Mouse (Mus musculus) neural tube, embryonic 10.5 days (tissue): ENCODE data around the gene Yy1.
A peak's percentile ranks its signal among the peaks of the same experiment; 100 is the strongest.
"Not testable (repeated sequence)": the region's sequence is repeated elsewhere in the genome, so short reads cannot be mapped to it uniquely, and the experiment has no call there.

Experiments used
- DNase-seq: peaks from one replicate; pipeline ENCODE4 v3.0.0-alpha.2; 2017; ENCODE audit warnings: low spot score; ENCODE audit errors: extremely low spot score

Yy1 gene

DNA sequence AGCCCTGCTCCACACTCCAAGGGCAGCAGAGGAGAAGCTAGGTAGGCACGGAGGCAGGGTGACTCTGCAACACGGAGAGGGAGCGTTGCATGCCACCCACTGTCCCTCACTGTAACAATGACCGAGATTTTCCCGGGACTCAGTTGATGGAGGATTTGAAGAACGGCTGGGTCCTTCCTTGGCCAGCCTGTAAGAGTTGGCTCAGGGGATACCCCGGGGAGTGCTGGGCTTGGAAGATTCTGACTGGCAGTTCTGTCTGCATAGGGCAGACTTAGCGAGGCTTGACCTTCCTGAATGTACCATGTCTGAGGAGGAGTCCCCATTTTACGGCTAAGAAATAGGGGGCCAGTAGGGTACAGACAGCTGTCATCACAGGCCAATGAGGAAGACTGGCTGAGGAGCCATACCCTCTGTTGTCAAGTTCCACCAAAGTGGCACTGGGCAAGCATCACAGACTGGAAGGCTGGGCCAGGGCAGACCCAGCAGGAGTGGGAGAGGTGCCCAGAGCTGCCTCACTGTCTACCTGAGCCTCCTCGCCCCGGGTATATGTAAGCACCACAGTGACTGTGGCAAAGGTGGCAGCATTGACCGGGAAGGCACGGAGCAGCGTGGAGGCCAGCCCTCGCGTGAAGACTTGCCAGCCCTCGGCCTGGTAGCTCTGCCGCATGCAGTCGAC lies 33.6 kb downstream of the Yy1 start:
- DNase-seq = no peak

DNA sequence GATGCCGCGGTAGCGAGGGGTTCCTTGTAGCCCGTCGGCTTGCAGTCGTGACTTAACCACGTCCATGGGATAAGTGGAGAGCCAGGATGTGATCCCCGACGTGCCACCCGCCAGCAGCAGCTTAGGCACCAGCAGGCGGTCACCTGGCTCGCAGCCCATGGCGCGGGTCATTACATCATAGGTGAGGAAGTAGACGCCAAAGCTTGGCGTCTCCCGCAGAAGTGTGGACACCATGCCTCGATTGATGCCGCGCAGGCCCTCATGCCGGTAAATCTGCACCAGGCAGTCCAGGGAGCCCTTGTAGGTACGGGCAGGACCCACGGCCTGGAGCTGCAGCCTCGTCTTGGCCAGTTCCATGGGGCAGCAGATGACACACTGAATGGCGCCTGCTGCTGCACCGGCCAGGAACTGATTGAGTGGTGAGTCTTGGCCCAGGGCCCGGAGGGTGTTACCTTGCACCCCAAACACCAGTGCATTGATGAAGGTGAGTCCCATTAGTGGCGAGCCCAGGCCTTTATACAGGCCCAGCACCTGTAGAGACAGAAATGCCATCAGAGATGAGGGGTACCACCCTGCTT lies 34.3 kb downstream of the Yy1 start:
- DNase-seq = no peak

- DNase-seq = no peak
These were observed 34.9 kb downstream of the Yy1 start for GRCm38 (mm10) chr12:108827641-108828040.

DNA sequence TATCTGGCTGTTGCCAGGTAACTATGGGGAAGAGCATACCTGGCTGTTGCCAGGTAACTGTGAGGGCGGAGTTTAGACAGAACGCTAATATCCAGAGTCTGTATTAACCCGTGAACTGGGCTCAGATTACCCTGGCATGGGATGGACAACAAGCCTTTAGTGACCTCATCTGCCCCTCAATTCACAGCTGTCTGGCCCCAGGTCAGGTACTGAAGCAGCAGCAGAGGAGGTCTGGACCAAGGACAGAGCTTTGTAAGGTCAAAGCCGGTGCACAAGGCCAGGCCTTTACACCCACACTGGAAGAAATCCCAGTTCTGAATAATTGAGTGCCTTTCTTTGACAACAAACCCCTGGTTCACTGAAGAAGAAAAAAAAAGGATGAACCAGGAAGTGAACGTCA lies 36.9 kb downstream of the Yy1 start:
- DNase-seq = no peak

GRCm38 (mm10) chr12:108830358-108830757 lies 37.6 kb downstream of the Yy1 start:
- no peak for DNase-seq

DNA sequence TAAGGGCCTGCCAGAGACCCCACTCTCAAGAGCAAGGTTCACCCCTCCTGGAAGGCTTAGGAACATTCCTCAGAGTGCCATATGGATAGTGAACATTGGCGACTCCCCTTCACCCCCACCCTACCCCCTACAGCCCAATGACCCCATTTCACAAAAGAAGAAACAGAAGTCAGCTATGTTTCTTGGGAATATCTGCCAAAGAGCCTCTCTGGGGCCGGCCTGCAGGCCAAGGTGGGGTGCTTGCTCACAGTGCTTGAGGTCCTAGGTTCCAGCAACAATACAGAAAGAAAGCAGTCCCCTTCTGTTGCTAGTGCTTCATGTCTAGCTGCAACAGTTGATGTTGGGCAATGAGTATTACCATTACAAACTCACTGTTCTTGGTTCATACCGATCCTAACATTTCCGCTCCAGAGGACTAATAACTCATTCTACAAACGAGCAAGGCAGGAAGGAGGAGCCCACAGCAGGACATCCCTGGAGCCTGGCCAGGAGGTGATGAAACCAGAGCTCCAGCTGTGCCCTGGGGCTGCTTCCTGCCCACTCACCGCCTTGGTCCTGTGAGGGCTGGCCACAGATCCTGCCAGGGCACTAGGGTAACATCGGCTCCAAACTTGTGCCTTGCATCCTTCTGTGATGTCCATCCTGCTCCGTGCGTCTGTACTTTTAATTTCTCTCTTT lies 39.3 kb downstream of the Yy1 start:
- DNase-seq = no peak

GRCm38 (mm10) chr12:108832851-108833250 lies 40.1 kb downstream of the Yy1 start:
- no peak for DNase-seq

DNA sequence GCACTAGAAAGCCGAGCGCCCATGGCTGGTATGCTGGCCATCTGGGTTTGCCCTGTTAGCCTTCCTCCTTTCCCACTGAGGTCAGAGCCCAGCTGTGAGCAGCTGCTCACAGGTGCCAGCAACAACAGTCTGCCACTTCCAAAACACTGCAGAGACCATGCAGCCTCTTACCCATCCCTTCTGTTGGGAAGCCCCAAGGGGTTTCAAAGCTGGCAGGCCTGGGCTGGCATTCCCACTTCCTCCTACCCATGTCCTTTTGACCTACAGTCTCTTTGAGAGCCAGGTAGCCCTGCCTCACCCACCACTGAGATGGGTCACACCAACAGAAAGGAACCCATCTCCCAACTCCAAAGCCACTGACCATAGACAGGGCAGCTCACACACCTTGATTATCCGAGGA lies 40.6 kb downstream of the Yy1 start:
- DNase-seq = no peak

- DNase-seq = no peak
These were observed 41.6 kb downstream of the Yy1 start for GRCm38 (mm10) chr12:108834337-108834736.

DNA sequence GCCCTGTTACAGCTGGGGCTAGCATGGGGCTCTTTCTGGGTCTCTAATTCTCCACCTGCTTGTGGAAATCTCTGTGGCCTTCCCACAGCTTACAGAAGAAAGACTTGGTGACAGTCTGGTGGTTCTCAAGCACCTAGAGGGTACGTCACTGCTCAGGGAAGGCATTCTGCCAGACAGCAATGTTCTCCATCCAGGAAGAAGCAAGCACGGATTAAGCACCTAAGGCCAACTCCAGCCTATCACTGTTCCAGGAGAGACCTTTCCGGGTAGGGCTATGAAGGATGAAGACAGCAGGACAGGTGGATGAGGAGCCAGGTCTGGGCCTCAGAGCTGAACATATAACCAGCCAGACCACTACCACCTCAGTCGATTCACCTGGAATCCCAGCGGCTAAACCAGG lies 42.0 kb downstream of the Yy1 start:
- DNase-seq = no peak

GRCm38 (mm10) chr12:108835208-108835839 lies 42.6 kb downstream of the Yy1 start:
- no peak for DNase-seq

DNA sequence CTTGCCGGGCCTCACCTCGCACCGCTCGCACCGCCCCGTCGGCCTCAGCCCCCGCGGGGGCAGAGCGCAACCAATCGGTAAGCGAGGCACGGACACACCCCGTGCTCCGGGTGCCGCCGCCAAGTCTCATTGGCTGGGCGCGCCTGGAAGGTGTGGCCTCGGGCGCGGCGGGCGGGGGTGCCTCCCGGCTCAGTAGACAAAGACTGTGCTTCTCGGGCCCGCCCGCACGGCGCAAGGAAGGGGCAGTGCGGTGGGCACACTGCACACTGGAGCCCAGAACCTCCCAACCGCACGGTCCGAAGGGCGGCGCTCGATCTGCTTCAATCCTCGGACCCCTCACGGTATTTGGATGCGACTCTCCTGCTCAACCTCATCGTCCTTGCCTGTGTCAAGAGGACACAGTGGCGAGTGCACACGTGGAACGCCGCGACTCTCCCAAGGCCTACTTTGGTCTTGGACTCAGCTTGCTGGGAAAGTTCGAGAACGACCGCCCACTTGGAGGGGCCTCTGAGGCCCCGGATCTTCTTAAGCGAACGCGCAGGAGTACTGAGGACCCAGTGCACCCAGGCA lies 43.2 kb downstream of the Yy1 start, which contains the start of the genes Slc25a29 and Slc25a47:
Gene Slc25a29, minus strand, starts transcription at position 44 of the 570 bp plus-strand sequence.
Gene Slc25a47, plus strand, starts transcription at position 207 of the 570 bp plus-strand sequence.
- peak; percentile 95 for DNase-seq

DNA sequence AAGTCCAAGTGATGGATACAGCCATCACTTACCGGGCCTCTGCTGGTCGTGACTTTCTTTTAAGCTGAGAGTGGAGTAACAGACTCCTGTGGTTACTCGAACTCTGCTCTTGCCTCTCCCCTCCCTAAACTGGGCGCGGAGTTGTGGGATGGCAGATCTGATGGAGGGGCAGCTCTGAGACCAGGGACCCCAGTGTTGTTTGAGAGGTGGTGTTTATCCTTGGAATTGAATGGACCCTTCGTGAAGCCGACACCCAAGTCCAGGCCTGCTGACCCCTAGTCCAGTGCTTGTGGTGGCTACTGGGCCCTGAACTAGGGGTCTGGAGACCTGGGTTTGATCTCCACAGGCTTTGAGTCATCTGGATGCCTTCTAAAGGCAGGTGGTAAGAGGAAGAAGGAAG lies 43.9 kb downstream of the Yy1 start:
- DNase-seq = no peak

DNA sequence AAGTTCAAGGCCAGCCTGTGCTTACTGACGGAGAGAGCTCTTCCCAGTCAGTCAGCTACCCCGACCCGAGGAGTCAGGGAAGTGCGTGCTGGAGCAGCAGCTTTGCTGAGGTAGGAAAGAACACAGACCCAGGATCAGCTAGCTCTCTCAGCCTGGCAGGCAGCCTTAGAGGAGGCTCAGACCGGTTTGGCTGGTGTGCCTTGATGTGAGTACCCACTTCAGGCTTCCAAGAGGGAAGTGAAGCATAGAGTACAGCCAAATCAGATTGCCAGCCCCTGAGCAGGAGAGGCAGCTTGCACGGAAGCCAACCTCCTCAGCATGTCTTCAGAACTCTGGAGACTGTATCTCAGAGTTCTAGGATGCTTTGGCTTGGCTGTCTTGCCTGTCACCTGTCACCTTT lies 48.4 kb downstream of the Yy1 start:
- DNase-seq = no peak

DNA sequence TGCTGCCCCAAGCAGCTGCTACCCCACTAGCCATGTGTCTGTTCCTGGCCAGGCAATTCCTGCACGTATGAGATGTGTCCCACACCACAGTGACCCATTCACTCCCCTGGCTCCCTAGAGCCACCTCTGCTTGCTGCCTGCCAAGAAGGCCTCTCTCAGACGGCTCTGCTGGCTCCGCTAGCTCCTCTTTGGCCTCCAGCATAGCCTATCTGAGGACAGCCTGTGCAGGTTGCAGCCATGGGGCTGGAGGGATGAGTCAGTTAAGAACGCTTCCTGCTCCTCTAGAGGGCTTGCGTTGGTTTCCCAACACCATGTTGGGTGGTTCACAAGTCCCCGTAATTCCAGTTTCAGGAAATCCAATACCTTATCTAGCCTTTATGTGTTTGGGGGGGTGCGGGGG lies 49.9 kb downstream of the Yy1 start:
- no peak for DNase-seq

GRCm38 (mm10) chr12:108848033-108848432 lies 55.3 kb downstream of the Yy1 start:
- DNase-seq = not testable (repeated sequence)

- DNase-seq = no peak
These were observed 56.8 kb downstream of the Yy1 start for GRCm38 (mm10) chr12:108849488-108850022.

- DNase-seq = no peak
These were observed 57.4 kb downstream of the Yy1 start for GRCm38 (mm10) chr12:108850129-108850528.

DNA sequence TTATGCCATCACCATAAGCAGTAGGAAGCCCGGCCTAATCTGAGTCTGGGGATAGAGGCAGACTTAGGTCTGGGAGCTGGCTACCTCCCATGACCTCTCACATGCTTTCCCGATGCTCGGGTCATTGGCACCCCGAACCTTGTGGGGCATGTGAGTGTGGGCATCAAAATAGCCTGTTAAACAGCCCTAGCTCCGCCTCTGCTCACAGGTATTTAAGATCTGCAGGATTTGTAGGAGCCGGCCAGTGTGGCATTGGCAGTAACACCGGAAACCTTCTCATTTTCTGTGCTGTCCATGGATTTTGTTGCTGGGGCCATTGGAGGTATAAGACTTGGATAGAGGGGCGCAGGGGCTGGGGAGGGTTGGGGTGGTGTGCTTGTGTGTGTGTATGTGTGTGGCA lies 58.1 kb downstream of the Yy1 start:
- no peak for DNase-seq

DNA sequence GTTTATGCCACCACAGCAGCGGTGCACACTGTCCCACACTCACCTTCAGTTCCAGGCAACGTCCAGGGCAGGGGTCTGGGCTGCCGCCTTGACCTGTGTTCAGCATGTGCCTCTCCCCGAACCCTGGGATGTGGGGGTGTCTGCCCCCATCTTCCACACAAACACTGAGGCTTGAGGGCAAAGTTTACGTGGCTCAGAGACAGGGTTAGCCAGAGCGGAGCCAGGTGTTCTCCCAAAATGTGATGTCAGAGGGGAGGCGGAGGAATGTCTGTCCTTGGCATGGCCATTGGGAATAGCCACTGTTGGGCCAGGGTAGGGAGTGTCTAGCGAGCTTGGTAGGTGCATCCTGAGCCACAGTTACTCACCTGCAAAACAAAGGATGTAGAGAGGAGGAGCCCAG lies 60.0 kb downstream of the Yy1 start:
- no peak for DNase-seq

DNA sequence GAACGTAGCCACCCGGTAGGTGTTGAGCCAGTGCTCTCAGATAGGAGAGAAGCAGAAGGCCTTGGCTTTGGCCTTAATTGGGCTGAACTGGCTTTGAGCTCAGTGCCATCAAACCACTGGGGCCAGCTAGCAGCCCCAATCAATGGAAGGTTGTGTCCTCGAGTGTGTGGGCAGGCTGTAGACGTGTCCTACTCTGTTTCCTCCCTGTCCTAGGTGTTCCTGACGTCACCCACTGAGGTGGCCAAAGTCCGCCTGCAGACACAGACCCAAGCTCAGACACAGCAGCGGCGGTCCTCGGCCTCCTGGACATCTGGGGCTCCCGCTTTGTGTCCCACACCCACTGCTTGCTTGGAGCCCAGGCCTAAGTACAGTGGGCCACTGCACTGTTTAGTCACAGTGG lies 62.3 kb downstream of the Yy1 start:
- no peak for DNase-seq

- DNase-seq = no peak
These were observed 63.4 kb downstream of the Yy1 start for GRCm38 (mm10) chr12:108856186-108856585.
